Mouse (Mus musculus) left cerebral cortex, adult 11 months (tissue): Measurements from ENCODE around the gene Zfpl1.
"Not testable (repeated sequence)": the region's sequence is repeated elsewhere in the genome, so short reads cannot be mapped to it uniquely, and the experiment has no call there.

Experiments
- DNase-seq: peaks from one replicate; pipeline ENCODE4 v3.0.0; 2022; ENCODE audit warnings: low spot score

Zfpl1 gene

DNA sequence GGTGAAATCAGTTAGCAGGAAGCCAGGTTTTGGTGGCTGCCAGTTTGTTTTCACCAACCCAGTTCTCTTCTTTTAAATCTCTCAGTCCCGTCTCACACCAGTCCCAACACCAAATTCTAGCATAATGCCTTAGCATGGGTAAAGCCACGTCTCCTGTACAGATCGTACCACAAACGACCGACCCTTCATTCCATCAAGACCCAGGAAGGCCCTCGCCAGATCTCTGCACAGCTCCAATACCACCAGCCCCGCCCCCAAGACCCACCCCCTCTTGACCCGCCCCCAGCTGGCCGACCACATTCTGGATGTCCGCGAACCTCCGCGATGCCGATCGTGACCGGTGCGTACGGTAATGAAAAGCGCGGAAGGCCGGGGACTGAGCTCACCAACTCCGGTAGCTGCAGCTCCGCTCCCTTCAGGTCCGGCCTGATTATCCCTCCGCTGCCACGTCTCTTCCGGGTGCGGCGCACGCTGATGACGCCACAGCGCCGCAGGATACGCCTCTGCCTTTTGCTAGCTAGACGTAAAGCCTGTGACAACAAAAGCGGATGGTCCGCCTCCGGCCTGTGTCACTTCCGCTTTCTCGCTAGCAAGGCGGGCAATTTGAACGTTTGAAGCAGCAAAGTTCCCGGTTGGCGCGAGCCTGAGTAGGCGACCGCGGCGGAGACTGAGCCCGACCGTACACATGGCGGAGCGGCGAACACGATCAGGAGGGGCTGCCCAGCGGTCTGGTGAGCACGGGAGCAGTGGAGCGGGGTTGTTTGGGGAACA lies at the start of gene Zfpl1, which contains the start of gene Cdca5:
Gene Zfpl1, minus strand, starts transcription at position 479 of the 771 bp plus-strand sequence.
Gene Cdca5, plus strand, starts transcription at position 506 of the 771 bp plus-strand sequence.
- peak; percentile 96 for DNase-seq

DNA sequence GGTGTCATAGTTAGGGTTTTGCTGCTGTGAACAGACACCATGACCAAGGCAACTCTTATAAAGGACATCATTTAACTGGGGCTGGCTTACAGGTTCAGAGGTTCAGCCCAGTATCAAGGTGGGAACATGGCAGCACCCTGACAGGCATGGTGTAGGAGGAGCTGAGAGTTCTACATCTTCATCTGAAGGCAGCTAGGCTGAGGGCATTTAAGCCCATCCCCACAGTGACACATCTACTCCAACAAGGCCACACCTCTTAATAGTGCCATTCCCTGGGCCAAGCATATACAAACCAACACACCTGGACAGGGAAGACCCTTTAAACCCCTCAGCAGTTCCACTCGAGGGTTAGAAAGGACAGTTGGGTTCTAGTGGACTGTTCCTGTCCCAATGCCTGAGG lies 48.4 kb upstream of the Zfpl1 start:
- DNase-seq, result not testable (repeated sequence)

DNA sequence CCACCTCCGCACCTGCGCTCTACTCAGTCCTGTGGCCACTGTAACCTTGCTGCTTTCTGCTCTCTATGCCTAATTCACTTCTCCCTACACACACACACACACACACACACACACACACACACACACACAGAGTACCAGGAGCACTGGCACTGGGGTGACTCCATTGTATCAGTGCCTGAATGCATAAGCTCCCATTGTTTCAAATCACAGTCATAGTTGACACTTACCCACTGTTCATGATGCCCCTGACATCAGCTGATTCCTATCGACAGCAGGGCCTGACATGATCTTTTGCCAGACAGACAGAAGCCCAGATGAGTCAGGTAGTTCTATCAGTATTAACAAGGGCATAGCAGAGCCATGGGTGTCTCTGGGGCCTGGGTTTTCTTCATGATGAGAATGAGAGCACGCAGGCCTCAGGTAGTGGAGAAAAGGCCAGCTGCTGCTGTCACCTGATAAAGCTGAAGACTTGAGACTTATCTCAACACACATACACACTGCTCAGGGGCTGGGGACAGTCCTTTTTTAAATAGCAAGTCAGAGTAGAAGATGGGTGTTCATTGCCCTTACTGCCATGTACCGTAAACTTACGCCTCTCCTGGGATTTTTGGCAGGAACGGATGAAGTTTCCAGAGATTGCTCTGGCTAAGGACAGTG lies 47.5 kb upstream of the Zfpl1 start:
- DNase-seq, result no peak

DNA sequence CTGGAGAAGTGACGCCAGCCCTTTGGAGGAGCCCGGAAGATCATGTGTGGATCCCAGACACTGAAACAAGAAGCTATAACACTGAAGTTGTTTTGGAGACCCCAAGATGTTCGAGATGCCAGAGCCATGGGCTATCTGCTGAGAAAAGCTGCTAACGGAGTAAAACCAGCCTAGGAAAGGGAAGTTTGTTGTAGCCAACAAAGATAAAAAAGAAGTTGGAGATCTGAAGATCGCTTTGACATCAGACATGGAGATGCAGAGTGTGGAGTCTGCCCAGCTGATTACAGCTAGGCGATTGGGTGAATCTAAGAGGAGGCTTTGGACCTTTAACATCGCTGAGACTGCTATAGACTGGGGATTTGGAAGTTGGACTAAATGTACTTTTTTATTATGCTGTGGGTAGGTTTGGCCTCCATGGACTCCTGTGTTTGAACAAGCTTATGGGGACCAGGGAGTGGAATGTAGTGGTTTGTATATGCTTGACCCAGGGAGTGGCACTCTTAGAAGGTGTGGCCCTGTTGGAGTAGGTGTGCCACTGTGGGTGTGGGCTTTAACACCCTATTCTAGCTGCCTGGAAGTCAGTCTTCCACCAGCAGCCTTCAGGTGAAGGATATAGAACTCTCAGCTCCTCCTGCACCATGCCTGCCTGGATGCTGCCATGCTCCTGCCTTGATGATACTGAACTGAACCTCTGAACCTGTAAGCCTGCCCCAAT lies 45.8 kb upstream of the Zfpl1 start:
- DNase-seq, result not testable (repeated sequence)

DNA sequence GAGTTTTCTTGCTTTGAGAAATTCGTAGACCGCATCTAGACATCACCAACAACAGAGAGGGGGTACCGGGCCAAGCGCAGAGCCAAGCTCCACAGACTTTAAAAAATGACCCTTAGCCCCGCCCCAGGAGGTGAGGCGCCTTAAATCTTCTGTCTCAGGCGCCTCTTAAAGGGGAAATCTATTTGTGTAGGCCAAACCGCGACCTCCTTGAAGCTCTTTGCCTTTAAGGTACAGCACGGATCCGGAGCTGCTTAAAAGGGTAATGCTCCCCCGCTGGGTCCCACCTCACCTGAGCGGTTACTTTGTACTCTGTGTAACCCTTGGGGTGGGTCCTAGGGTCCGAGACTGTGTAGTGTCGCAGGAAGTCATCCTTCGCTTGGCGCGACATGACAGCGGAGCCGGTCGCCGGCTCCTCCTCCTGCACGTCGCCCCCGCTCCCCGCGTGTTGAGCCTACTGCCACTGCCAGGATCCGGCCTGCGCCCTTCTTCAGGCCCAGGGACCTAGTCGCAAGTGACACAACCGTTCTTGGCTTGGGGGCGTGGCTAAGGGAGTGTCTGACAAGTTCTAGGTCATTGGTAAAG lies 43.1 kb upstream of the Zfpl1 start, which contains the start of gene Snx15:
Gene Snx15, minus strand, starts transcription at position 545 of the 582 bp plus-strand sequence.
- peak; percentile 96 for DNase-seq

DNA sequence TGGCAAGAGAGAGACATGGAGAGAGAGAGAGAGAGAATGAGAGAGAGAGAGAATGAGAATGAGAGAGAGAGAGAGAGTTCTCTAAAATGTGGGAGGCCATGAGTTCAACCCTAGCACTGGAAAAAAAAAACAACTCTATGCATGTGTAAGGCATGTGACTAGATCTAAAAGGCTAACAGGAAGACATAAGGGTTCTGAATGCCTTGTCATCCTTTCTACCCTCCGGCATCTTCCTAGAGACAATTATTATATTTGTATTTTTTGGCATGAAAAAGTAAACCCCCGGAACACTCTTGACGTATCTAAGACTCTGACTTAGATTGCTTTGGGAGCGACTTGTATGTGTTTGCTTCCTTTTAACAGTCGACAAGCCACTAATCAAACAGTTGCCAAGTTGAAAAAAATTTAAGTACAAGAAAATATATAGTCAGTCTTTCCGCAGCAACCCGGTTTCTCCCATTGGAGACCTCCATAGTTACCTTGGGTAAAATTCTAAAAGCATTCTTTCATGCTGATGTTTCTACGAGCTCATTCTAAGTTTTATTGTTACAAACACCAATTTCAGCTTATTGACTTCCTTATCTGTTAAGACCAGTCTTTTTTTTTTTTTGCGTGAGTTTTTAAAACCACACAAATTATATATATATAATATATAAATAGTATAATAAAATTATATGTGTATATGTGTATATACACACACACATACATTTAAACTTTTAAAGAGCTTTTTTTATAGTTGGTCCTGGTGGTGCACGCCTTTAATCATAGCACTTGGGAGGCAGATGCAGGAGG lies 42.2 kb upstream of the Zfpl1 start:
- DNase-seq, result no peak

DNA sequence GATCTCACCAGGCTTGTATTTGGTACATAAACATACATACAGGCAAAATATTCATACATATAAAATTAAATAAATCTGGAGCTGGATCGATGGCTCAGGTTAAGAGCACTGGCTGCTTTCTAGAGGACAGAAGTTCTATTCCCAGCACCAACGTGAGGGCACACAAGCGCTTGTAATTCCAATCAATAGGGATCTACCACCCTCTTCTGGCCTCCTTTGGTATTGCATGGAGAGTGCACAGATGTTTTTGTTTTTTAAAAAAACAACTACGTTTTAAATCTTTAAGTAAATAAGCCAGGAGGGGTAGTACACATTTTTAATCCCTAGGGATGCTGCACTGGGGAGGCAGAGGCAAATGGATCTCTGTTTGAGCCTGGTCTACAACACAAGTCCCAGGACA lies 41.5 kb upstream of the Zfpl1 start:
- no peak for DNase-seq

DNA sequence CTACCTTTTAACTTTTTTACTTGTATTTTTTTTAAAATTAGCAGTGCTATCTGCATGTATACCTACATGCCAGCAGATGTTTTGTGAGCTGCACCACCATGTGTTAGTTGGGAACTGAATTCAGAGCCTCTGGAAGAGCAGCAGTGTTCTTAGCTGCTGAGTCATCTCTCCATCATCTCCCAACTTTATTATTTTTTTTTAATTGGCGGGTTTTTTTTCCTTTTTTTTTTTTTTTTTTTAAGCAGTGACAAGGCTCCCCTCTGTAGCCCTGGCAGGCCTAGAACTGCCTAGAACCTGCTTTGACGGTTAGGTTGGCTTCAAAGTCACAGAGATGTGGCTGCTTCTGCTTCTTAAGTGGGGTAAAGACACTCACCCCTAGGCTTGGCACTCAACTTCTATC lies 40.1 kb upstream of the Zfpl1 start:
- DNase-seq, result no peak

DNA sequence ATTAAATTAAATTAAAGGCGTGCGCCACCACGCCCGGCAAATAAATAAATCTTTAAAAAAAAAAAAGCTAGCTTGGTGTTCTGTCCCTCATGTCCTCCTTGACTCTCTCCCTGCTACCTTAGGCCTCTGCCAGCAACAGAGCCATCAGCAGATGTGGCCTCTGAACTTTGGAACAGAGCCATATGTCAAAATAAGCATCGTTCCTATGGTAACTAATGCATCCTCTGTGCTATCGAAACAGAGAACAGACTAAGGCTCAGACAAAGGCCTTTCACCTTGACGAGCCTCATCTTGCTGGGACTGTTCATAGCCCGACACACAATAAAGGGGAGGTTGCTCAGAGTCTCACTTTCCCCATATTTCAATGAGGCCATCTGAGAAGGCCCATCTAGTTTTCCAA lies 38.6 kb upstream of the Zfpl1 start:
- no peak for DNase-seq

DNA sequence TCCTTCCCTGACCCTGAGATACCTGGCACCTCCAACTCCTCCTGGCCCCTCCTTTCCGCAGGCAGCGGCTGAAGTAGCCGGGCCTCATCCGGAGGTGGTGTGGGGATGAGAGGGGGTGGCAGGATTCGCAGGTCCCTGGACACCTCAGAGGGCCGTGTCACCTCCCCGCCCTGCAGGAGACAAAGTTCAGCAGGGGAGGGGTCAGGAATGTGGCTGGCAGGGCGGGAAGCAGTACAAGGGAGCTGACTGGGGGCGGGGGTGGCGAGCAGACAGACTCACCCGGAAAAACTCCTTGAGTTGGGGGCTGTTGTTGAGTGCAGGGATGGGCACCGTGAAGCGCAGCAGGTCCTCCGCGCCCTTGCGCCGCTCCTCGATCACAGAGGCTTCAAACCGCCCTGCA lies 37.0 kb upstream of the Zfpl1 start:
- DNase-seq, result no peak

DNA sequence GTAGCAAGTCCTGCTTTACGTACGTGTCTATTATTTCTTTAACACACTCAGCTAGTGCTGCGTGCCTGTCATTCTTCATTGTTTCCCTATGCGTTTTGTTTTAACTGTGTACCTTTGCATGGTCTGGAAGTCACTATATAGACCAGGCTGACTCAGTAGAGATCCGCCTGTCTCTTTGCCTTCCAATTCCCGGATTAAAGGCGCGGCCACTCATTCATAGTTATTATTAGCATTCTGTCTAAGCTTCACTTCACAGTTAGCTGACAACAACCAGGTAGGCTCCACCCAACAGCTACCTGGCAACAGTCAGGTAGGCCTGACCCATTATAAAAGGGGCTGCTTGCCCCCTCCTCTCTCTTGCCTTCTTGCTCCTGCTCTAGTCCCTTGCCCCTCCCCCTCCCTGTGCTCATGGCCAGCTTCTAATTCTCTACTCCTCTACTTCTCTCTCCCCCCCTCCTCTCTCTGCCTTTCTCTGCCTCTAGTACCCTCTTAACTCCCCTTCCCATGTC lies 34.0 kb upstream of the Zfpl1 start:
- DNase-seq, result no peak

DNA sequence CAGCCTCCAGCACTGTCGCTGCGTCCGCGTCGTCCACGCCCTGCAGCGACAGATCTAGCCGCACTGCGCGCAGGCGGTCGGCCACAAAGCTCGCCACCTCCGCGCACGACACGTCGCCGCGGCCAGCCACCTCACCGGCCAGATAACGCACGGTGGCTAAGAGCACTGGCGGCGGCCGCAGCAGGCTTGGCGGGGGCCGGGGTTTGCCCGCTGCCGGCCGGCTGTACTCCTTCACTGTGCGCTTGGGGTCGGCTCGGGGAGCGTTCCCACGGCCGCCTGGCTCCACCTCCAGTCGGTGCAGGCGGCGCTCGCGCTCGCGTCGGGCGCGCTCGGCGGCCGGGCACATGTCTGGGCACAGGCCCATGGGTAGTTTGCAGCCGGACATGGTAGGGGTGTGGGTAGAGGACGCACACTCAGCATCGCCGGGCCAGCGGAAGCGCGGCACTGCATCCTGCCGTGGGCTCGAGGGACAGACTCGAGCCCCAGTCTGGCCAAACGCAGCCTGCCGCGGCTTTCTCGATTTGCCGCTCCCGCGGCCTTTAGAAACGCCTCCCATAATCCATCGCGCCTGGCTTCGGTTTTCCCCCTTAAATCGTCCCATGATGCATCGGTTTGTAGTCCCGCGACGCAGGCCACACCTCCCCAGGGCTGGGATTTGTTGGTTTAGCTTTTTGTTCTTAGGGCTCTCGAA lies 33.4 kb upstream of the Zfpl1 start, which contains the start of gene Sac3d1:
Gene Sac3d1, minus strand, starts transcription at position 665 of the 691 bp plus-strand sequence.
- DNase-seq, result peak; percentile 84

DNA sequence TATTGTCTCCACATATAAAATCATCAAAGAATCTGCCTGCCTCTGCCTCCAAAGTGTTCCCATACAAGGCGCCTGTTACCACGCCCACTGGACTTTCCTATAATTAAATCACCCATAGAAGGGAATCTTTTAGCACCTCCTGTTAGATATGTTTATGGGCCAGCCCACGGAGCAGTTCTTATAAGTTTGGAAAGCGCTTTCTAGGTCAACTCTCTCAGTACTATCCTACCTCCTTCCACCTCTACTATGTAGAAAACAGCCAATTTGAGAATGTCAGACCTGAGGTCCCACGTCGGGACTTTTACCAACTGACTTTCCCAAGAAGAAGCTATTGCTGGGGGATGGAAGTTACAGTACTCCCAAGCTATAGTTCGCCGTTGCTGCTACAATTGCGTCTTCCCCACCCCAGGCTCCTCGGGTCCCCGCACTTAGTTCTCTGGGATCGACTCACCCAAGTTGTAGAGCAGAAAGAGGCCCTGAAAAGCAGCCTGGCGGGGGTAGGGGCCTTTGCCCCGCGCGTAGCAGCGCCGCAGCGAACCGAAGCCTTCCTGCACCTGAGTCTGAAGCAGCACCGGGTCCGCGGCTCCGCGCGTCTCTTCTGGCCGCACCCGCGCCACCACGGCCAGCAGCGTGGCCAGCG lies 32.7 kb upstream of the Zfpl1 start:
- DNase-seq, result no peak

DNA sequence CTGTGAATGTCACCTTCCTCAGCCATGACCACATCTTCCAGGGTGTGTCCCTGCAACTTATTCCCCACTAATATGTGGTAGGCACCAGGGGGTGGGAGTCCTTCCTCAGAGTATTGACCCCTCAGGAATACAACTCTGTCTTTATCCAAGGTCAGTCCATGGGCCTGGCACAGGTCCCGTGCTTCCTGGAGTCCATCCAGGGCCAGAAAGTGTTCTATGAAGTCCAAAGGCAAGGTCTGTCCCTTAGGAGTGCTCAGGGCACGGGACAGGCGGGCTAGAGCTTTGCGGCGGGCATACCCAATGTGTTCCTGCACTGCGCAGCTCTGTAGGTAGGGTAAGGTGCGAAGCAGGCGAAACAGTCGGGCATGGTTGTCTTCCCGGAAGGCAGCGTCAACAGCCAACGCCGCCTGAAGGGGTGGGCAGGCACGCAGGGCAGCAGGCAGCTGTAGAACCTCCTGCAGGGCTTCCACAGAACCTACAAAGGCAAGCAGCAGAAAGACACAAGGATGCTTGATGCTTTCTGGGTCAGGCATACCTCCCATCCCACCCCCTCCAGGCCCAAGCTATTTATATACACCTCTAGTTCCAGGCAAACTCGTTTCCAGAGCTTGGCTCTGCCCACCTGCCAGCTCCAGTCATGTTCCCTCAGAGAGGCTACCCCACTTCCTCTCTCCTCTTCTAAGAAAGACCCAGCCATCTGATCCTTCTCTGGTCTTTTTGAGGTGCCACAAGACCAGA lies 31.5 kb upstream of the Zfpl1 start:
- DNase-seq, result no peak

DNA sequence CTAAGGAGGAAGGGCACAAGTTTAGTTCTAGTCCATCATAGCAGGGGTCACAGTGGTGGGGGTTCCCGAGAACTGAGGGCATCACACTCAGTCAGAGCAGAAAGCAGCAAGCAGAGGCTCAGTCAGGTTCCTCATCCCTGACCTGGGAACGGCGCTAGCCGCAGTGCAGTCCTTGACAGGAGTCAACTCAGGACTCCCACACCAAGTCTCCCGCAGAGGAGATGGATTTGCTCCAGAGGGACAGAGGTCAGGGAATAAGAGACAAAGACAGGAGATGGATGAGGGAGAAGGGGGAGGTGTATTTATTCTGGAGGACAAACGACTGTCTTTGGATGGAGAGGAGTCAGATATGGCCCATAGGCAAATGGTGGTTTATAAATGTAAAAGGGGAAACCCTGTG lies 28.4 kb upstream of the Zfpl1 start:
- no peak for DNase-seq

DNA sequence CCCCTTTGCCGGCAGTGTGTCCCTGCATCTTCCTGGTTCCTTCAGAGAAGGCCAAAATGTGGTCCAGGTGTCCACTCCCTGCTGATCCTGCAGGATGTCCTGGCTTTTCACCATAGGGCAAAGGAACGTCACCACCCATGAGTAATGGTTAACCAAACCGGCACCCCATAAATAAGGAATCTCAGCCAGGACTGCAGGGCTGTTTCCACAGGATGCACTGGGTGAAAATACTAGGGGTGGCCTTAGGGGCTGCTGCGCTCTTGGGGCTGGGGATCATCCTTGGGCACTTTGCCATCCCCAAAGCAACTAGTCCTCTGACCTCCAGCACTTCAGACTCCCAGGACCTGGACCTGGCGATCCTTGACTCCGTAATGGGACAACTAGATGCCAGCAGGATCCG lies 20.8 kb upstream of the Zfpl1 start, which contains the start of gene Naaladl1:
Gene Naaladl1, plus strand, starts transcription at position 197 of the 400 bp plus-strand sequence.
- DNase-seq, result no peak

DNA sequence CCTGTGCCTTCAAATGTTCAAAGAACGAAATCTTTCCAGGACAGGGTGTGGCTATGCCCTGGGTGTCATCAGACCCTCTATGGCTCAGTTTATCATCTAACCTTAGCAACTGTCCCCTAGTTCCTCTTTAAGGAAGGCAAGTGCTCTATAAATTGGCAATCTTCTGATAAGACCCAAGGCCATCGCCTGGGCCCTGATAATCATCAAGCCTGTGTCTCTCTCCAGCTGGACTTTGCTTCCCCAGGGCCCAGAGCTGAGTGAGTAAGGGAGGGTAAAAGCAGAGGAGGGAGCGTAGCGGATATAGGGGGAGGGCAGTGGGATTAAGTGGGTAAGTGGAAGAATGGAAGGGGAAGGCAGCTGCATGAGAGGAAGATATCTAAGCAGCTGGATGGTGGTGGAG lies 19.7 kb upstream of the Zfpl1 start:
- DNase-seq, result no peak

DNA sequence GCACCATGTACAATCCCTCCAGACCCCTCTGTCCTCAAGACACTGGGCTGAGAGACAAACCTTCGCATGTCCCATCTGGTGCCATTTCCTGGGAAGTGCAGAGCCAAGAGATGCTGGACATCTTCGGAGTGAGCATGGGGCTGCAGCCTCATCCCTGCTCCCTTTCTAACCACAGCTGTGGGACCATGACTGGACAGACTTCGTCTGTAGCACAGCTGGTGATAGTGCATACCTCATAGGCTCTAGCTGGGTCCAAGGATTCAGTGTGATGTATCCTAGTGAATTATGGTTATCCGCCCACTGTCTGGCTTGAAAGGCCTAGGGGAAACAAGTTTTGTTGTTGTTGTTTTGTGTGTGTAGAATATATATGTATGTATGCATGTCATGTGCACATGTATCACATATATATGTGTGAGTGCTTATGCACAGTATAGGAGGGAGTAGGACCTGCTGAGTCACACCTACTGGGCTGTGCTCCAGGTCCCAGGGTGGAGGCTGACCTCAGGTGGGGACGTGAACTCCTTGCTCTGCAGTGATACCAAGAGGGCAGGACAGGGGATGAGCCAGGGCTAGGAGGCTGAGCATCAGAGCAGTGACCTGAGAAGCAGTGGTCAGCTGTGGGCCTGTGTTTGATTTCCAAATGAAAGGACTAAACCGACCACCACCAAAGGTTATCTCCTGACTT lies 17.6 kb upstream of the Zfpl1 start:
- DNase-seq, result no peak

DNA sequence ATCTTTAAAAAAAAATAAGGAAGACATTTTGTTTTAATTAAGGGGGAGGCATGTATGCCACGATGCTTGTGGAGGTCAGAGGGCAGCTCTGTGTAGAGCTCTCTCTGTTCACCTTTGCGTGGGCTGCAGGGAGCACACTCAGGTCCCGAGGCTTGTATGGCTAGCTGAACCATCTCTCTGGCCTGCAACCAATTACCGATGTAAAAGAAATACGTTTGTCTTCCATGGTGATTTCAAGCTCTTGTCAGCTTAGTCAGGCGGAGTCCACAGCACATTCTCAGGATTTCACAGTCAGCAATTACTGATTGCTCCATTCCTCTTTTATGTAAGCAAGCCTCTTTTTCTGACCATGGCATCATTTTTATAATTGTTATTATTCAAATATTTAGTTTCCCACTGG lies 16.4 kb upstream of the Zfpl1 start:
- no peak for DNase-seq
